Mouse (Mus musculus) CH12F3 (cell line): ENCODE results near the gene Cldn15.
"Not testable (repeated sequence)": the region's sequence is repeated elsewhere in the genome, so short reads cannot be mapped to it uniquely, and the experiment has no call there.

Experiments used
- in situ Hi-C: fragments of 300-500 bp; cut with MboI; formaldehyde crosslinking; loops from 2 replicates; pipeline ENCODE4 v1.14.3; 2020; ENCODE audit warnings: low sequenced_read_pairs

Gene Cldn15

GRCm38 (mm10) chr5:136966331-136966730 lies at the start of gene Cldn15:
Gene Cldn15 (plus strand): TSS chr5:136966616.
- in situ Hi-C loops: no loop called here

- in situ Hi-C loops: no loop called here
These were observed 48.7 kb upstream of the Cldn15 start for GRCm38 (mm10) chr5:136917613-136918242.

- in situ Hi-C loops: no loop called here
These were observed 47.6 kb upstream of the Cldn15 start for GRCm38 (mm10) chr5:136918655-136919472.

GRCm38 (mm10) chr5:136919546-136920301 lies 46.7 kb upstream of the Cldn15 start:
- in situ Hi-C loops: loop anchor here (10.0 kb wide), 1 partner anchor 185 kb away; no protein-coding TSS in a partner anchor

GRCm38 (mm10) chr5:136922830-136923229 lies 43.6 kb upstream of the Cldn15 start:
- in situ Hi-C loops: loop anchor here (10.0 kb wide), 1 partner anchor 182 kb away; no protein-coding TSS in a partner anchor

GRCm38 (mm10) chr5:136923751-136924478 lies 42.5 kb upstream of the Cldn15 start:
- in situ Hi-C loops: loop anchor here (10.0 kb wide), 1 partner anchor 181 kb away; no protein-coding TSS in a partner anchor

- in situ Hi-C loops: loop anchor here (10.0 kb wide), 1 partner anchor 176 kb away; no protein-coding TSS in a partner anchor
These were observed 37.3 kb upstream of the Cldn15 start for GRCm38 (mm10) chr5:136929073-136929472.

- in situ Hi-C loops: no loop called here
These were observed 34.5 kb upstream of the Cldn15 start for GRCm38 (mm10) chr5:136931896-136932295.

GRCm38 (mm10) chr5:136932956-136933355 lies 33.5 kb upstream of the Cldn15 start:
- in situ Hi-C loops: no loop called here

GRCm38 (mm10) chr5:136933930-136934329 lies 32.5 kb upstream of the Cldn15 start:
- in situ Hi-C loops: no loop called here

- in situ Hi-C loops: no loop called here
These were observed 30.3 kb upstream of the Cldn15 start for GRCm38 (mm10) chr5:136935905-136936695.

- in situ Hi-C loops: no loop called here
These were observed 29.7 kb upstream of the Cldn15 start for GRCm38 (mm10) chr5:136936750-136937149.

GRCm38 (mm10) chr5:136937621-136938020 lies 28.8 kb upstream of the Cldn15 start:
- in situ Hi-C loops: no loop called here

GRCm38 (mm10) chr5:136939284-136939683 lies 27.1 kb upstream of the Cldn15 start:
- in situ Hi-C loops: no loop called here

- in situ Hi-C loops: not testable (repeated sequence)
These were observed 26.4 kb upstream of the Cldn15 start for GRCm38 (mm10) chr5:136940029-136940428.

- in situ Hi-C loops: no loop called here
These were observed 25.4 kb upstream of the Cldn15 start for GRCm38 (mm10) chr5:136940845-136941560.

GRCm38 (mm10) chr5:136942781-136943180 lies 23.6 kb upstream of the Cldn15 start:
- in situ Hi-C loops: no loop called here

- in situ Hi-C loops: no loop called here
These were observed 23.0 kb upstream of the Cldn15 start for GRCm38 (mm10) chr5:136943382-136943781.

GRCm38 (mm10) chr5:136945084-136945483 lies 21.3 kb upstream of the Cldn15 start:
- in situ Hi-C loops: no loop called here
